Mouse (Mus musculus) heart, postnatal 0 days (tissue): ENCODE measurements at regions not wholly inside any gene's neighbourhood (a gene's known extent, or its start where the extent isn't known, plus 50 kb on each side); places are given as distances from the start of the nearest gene placed in this dataset.

Source experiments
- ATAC-seq: fragments of 200-750 bp; cut with Nextera tagmentation; 2 replicates; pipeline ENCODE4 v1.8.0; 2017; ENCODE audit warnings: low read depth, moderate number of reproducible peaks, moderate library complexity; ENCODE audit not compliant: insufficient read depth
- DNase-seq: peaks from one replicate; pipeline ENCODE4 v3.0.0-alpha.2; 2016; ENCODE audit warnings: low spot score
- H3K27ac ChIP-seq: fragments of 300-500 bp; sonication (generic); 2 replicates; pipeline ENCODE4 v1.5.1; 2014; ENCODE audit warnings: low read depth, mild to moderate bottlenecking
- H3K27me3 ChIP-seq: fragments of 300-500 bp; sonication (generic); 2 replicates; pipeline ENCODE4 v1.6.1; 2014; ENCODE audit warnings: low read length, mixed read lengths; ENCODE audit not compliant: control insufficient read depth, insufficient read depth
- H3K36me3 ChIP-seq: fragments of 300-500 bp; sonication (generic); replicated peaks from 2 replicates; pipeline ENCODE4 v1.6.1; 2014; ENCODE audit warnings: low read length, mixed read lengths; ENCODE audit not compliant: control insufficient read depth, insufficient read depth
- H3K4me1 ChIP-seq: fragments of 300-500 bp; sonication (generic); 2 replicates; pipeline ENCODE4 v1.6.1; 2014; ENCODE audit warnings: antibody characterized with exemption; ENCODE audit not compliant: control insufficient read depth, insufficient read depth
- H3K4me2 ChIP-seq: fragments of 300-500 bp; sonication (generic); 2 replicates; pipeline ENCODE4 v1.6.1; 2014; ENCODE audit warnings: low read depth, mild to moderate bottlenecking, low read length, moderate library complexity
- H3K4me3 ChIP-seq: fragments of 300-500 bp; sonication (generic); 2 replicates; pipeline ENCODE4 v1.5.1; 2014; ENCODE audit warnings: low read depth, low read length
- H3K9ac ChIP-seq: fragments of 300-500 bp; sonication (generic); replicated peaks from 2 replicates; pipeline ENCODE4 v1.6.1; 2014; ENCODE audit warnings: low read depth, low read length, mixed read lengths
- H3K9me3 ChIP-seq: fragments of 300-500 bp; sonication (generic); replicated peaks from 2 replicates; pipeline ENCODE4 v1.6.1; 2016; ENCODE audit warnings: low read length; ENCODE audit not compliant: control insufficient read depth
- CTCF ChIP-seq: IDR thresholded peaks from 2 replicates; pipeline ENCODE4 v1.5.1; 2016; ENCODE audit warnings: antibody characterized with exemption, control low read depth, low read depth
- EP300 ChIP-seq: IDR thresholded peaks from 2 replicates; pipeline ENCODE4 v1.6.1; 2016; ENCODE audit warnings: antibody characterized with exemption, low read depth
- WGBS: fragments of 180-500 bp; shearing (Covaris S2); extraction: QIAGEN DNeasy Blood & Tissue Kit; methylation state at CpG from one replicate; pipeline ENCODE4 v1.1.7; 2014; 5-methylcytosine and 5-hydroxymethylcytosine counted together

DNA sequence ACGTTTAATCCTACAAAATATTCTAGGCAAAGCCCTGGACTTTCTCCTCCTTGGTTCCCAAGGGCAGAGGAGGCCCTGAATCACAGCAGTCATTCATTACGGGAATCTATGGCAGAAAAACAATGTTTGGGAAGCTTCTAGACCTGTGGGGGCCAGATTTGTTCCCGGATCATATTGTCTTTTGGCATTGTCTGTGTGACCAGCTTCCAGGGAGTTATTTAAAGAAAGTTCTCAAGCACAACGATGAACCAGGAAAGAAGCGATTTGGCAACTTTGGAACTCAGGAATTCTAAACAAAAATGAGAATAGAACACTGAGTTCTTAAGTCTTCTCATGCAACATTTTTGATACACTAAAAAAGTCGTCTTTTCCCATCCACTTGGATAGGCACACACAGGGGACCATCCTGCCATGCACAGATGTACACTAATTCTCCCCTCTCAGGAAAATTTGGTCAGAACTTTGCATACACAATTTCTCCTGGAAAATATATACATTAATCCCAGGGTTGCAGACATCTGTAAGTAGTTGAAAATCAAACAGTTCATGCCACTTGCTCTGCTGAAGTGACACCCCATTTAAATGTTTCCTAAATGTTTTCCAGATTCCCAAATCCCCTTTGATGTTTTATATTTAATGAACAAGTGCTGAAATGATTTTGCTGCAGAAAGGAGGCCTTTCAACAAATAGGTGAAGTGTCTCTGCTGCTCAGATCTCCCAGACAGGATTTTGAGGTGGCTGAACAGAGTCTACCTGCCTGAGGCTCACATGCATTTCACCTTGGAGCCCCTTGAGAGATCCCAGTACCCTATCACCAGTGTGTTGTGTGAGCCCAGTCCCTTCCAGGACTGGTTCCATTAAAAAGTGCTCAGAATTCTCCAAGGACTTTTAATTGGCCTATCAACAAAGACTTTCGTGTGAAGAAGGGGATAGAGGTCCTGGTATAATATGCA lies 548.9 kb upstream of the Nrp1 start:
- H3K36me3 ChIP-seq: no peaks in the 10 kb centered on the region
- no peaks in the 10 kb centered on the region for H3K27me3 ChIP-seq
- no peaks in the 10 kb centered on the region for H3K4me1 ChIP-seq
- ATAC-seq (no peak), DNase-seq (no peak)
- no peaks in the 10 kb centered on the region for H3K9me3 ChIP-seq
- no peak overlapping the region for H3K4me2 ChIP-seq
- H3K4me3 ChIP-seq: no peak overlapping the region
- WGBS: 53% methylated on average over 7 of the region's 7 CpGs
- H3K27ac ChIP-seq: no peak overlapping the region
- TF ChIP-seq EP300 (no peak), CTCF (no peak)
- no peak overlapping the region for H3K9ac ChIP-seq

DNA sequence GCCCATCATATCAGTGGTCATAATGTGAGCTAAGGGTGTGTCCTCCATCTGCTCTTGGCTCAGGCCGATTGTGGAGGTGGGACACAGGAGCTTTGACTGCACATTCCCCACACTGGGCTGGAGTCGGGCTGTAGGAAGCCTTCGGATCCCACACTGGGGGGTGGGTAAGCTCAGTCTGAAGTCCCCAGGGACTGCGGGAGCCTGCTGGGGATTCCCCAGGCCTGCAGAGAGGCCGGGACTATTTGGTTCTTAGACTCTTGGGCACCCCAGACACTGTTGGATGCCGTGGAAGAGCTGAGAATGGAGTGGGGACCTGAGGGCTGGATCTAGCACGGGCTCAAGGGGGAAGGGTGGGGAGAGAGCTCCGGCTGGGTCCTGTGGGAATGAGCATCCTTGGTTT lies 547.1 kb upstream of the Nrp1 start:
- DNase-seq (no peak), ATAC-seq (no peak)
- Histone ChIP-seq H3K36me3 (no peaks in the 10 kb centered on the region), H3K9ac (no peak overlapping the region), H3K27me3 (no peaks in the 10 kb centered on the region), H3K4me2 (no peak overlapping the region), H3K4me1 (no peaks in the 10 kb centered on the region), H3K9me3 (no peaks in the 10 kb centered on the region), H3K27ac (no peak overlapping the region), H3K4me3 (no peak overlapping the region)
- TF ChIP-seq CTCF (no peak), EP300 (no peak)
- WGBS: 79% methylated on average over 8 of the region's 8 CpGs

DNA sequence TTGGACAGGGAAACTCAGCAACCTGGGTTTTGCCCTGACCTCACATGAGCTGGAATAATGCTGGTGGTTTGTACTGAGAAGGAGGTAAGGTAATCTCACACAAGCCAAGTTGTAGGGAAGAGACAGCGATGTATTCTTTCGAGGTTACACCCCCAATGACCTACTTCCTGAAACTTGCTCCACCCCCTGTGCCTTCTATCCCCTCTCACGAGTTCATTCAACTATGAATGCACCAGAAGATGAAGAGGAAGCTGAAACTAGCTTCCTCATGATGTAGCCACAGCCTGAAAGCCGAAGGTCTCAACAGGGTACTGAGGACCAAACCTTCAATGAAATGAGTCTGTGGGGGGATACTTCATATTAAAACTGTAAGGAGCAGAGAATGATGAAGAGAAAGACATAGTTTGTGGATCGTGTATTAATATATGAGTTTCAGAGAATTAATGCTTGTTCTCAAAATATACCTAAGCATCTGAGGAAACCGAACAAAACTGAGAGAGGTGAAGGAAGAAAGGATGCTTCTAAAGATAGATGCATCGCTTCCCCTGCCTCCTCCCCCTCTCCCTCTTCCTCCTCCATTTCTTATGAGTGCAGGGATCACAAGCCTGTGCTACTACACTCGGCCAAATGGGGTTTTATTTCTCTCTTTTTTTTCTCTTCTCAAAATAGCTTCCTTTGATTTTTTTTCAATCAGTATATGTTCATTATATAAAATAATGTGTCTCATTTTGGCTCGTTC lies 543.5 kb upstream of the Nrp1 start:
- no peak for TF ChIP-seq EP300
- TF ChIP-seq CTCF: no peak
- H3K9ac ChIP-seq: no peak overlapping the region
- no peak overlapping the region for H3K4me3 ChIP-seq
- DNase-seq (no peak), ATAC-seq (no peak)
- no peaks in the 10 kb centered on the region for H3K27me3 ChIP-seq
- H3K36me3 ChIP-seq: no peaks in the 10 kb centered on the region
- 70% methylated on average over 9 of the region's 9 CpGs for WGBS
- H3K27ac ChIP-seq: no peak overlapping the region
- no peak overlapping the region for H3K4me2 ChIP-seq
- H3K9me3 ChIP-seq: no peaks in the 10 kb centered on the region
- no peaks in the 10 kb centered on the region for H3K4me1 ChIP-seq

DNA sequence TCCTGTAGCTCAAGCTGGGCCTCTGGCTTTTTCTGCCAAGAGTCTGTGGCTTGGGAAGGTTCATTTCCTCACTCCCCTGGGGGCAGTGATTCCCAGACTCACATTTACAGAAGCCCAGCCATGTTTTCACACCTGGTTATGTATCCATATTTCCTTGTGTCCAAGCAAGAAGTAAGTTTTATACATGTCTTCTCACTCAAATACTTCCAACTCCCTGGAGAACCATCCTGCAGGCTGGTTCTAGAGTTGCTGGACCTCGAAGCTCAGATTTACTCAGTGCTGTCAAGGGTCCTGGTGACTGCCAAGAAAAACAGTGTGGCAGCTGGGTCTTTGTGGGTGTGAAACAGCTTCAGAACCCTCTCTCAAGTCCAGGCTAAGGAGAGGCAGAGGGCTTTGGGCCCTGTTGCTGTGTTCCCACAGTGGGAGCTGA lies 537.6 kb upstream of the Nrp1 start:
- ATAC-seq (no peak), DNase-seq (no peak)
- H3K4me3 ChIP-seq: no peak overlapping the region
- WGBS: 65% methylated on average over 1 of the region's 1 CpGs
- H3K27ac ChIP-seq: no peak overlapping the region
- no peaks in the 10 kb centered on the region for H3K9me3 ChIP-seq
- no peaks in the 10 kb centered on the region for H3K36me3 ChIP-seq
- H3K4me2 ChIP-seq: no peak overlapping the region
- H3K4me1 ChIP-seq: no peaks in the 10 kb centered on the region
- H3K9ac ChIP-seq: no peak overlapping the region
- TF ChIP-seq EP300 (no peak), CTCF (no peak)
- no peaks in the 10 kb centered on the region for H3K27me3 ChIP-seq

DNA sequence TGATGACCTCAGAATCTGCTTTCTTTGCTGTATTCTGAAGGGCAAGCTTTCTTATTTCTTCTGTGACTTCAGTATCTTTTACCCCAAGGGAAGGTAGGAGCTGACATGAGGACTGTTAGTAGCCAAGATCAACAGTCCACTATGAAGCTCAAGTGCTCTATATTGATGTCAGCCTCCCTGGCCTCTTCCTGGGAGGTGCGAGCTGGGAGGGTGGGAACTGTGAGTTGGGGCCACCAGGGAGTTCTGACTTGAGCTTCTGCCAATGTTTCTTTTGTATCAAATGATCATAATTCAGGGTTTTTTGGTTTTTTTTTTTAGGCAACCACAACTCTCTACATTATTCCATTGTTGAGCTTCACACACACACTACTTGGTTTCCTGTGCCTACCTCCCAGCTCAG lies 536.8 kb upstream of the Nrp1 start:
- Histone ChIP-seq H3K4me3 (no peak overlapping the region), H3K9ac (no peak overlapping the region), H3K27ac (no peak overlapping the region), H3K36me3 (no peaks in the 10 kb centered on the region), H3K4me1 (no peaks in the 10 kb centered on the region), H3K9me3 (no peaks in the 10 kb centered on the region), H3K4me2 (no peak overlapping the region), H3K27me3 (no peaks in the 10 kb centered on the region)
- 41% methylated on average over 1 of the region's 1 CpGs for WGBS
- DNase-seq (no peak), ATAC-seq (0 out of 2 replicates have a peak, but pooled peaks have one; percentile 24)
- TF ChIP-seq EP300: no peak
- no peak for TF ChIP-seq CTCF
